Mouse (Mus musculus) kidney, adult 9 months (tissue): ENCODE measurements around the gene Smim12.

Experiments
- DNase-seq: peaks from one replicate; pipeline ENCODE4 v3.0.0; 2022

The Smim12 gene

GRCm38 (mm10) chr4:127243552-127243951, at the start of gene Smim12:
Gene Smim12 (plus strand): TSS chr4:127243784.
- DNase-seq, result peak; percentile 99

- DNase-seq, result no peak
Observed at GRCm38 (mm10) chr4:127194477-127195269, 48.9 kb upstream of the Smim12 start.

GRCm38 (mm10) chr4:127198609-127199008, 45.0 kb upstream of the Smim12 start:
- DNase-seq, result no peak

GRCm38 (mm10) chr4:127199406-127199805, 44.2 kb upstream of the Smim12 start:
- no peak for DNase-seq

GRCm38 (mm10) chr4:127200164-127200722, 43.3 kb upstream of the Smim12 start:
- DNase-seq, result no peak

- DNase-seq, result no peak
Observed at GRCm38 (mm10) chr4:127200769-127201617, 42.6 kb upstream of the Smim12 start.

- DNase-seq, result no peak
Observed at GRCm38 (mm10) chr4:127203081-127203480, 40.5 kb upstream of the Smim12 start.

- no peak for DNase-seq
Observed at GRCm38 (mm10) chr4:127211318-127211717, 32.3 kb upstream of the Smim12 start.

- no peak for DNase-seq
Observed at GRCm38 (mm10) chr4:127214510-127214909, 29.1 kb upstream of the Smim12 start.

GRCm38 (mm10) chr4:127215103-127215502, 28.5 kb upstream of the Smim12 start:
- peak; percentile 19 for DNase-seq

- DNase-seq, result no peak
Observed at GRCm38 (mm10) chr4:127215799-127216198, 27.8 kb upstream of the Smim12 start.

- no peak for DNase-seq
Observed at GRCm38 (mm10) chr4:127216251-127216651, 27.3 kb upstream of the Smim12 start.

GRCm38 (mm10) chr4:127217048-127217447, 26.5 kb upstream of the Smim12 start:
- no peak for DNase-seq

- no peak for DNase-seq
Observed at GRCm38 (mm10) chr4:127223291-127223690, 20.3 kb upstream of the Smim12 start.

GRCm38 (mm10) chr4:127223755-127224154, 19.8 kb upstream of the Smim12 start:
- no peak for DNase-seq

GRCm38 (mm10) chr4:127224444-127225100, 19.0 kb upstream of the Smim12 start:
- DNase-seq, result no peak

- no peak for DNase-seq
Observed at GRCm38 (mm10) chr4:127226067-127226466, 17.5 kb upstream of the Smim12 start.

GRCm38 (mm10) chr4:127227051-127227673, 16.4 kb upstream of the Smim12 start:
- DNase-seq, result no peak

- no peak for DNase-seq
Observed at GRCm38 (mm10) chr4:127232028-127232427, 11.6 kb upstream of the Smim12 start.

- no peak for DNase-seq
Observed at GRCm38 (mm10) chr4:127232551-127232950, 11.0 kb upstream of the Smim12 start.

- no peak for DNase-seq
Observed at GRCm38 (mm10) chr4:127233416-127234125, 10.0 kb upstream of the Smim12 start.
